Mouse (Mus musculus) liver, adult 2 months (tissue): Measurements from ENCODE around the gene Cabp1. TPM values are rescaled to one million over a fixed set of nuclear protein-coding genes. Genes with fewer than 3 reads are reported as not detected.
A peak's percentile ranks its signal among the peaks of the same experiment; 100 is the strongest.

ENCODE experiments used
- DNase-seq: peaks from one replicate; pipeline ENCODE4 v3.0.0-alpha.2; 2011; ENCODE audit warnings: low read depth, low spot score; ENCODE audit errors: extremely low read depth
- H3K27ac ChIP-seq: fragments of 200-500 bp; replicated peaks from 2 replicates; pipeline ENCODE4 v1.5.1; 2012; ENCODE audit warnings: low read depth, mild to moderate bottlenecking, control low read depth, inconsistent platforms, low read length; ENCODE audit not compliant: insufficient read depth
- H3K27me3 ChIP-seq: fragments of 200-500 bp; 2 replicates; pipeline ENCODE4 v1.6.1; 2012; ENCODE audit warnings: mild to moderate bottlenecking, moderate library complexity, low read length, inconsistent platforms; ENCODE audit not compliant: control insufficient read depth, insufficient read depth
- H3K36me3 ChIP-seq: fragments of 200-500 bp; 2 replicates; pipeline ENCODE4 v1.6.1; 2012; ENCODE audit warnings: low read length, inconsistent platforms; ENCODE audit not compliant: control insufficient read depth, insufficient read depth
- H3K4me1 ChIP-seq: fragments of 200-500 bp; 2 replicates; pipeline ENCODE4 v1.6.1; 2011; ENCODE audit warnings: low read length; ENCODE audit not compliant: control insufficient read depth, insufficient read depth
- H3K4me3 ChIP-seq: fragments of 200-500 bp; 2 replicates; pipeline ENCODE4 v1.5.1; 2011; ENCODE audit warnings: low read depth, mild to moderate bottlenecking, control low read depth, low read length, moderate library complexity; ENCODE audit not compliant: insufficient read depth
- H3K79me2 ChIP-seq: fragments of 200-500 bp; 2 replicates; pipeline ENCODE4 v1.6.1; 2012; ENCODE audit warnings: inconsistent platforms, mild to moderate bottlenecking, low read length, moderate library complexity; ENCODE audit not compliant: control insufficient read depth, insufficient read depth
- H3K9ac ChIP-seq: fragments of 200-500 bp; 2 replicates; pipeline ENCODE4 v1.6.1; 2012; ENCODE audit warnings: low read depth, mild to moderate bottlenecking, control low read depth, inconsistent platforms, low read length
- CTCF ChIP-seq: fragments of 200-500 bp; IDR thresholded peaks from 2 replicates; pipeline ENCODE4 v1.5.1; 2011; ENCODE audit warnings: low read depth, low read length, control low read depth
- POLR2A ChIP-seq: fragments of 200-500 bp; IDR thresholded peaks from 2 replicates; pipeline ENCODE4 v1.6.1; 2011; ENCODE audit warnings: low read length, control low read depth; ENCODE audit not compliant: insufficient read depth; ENCODE audit errors: extremely low read depth
- WGBS: fragments of 180-500 bp; shearing (Covaris S2); methylation state at CpG from one replicate; pipeline ENCODE4 v1.1.7; 2018; 5-methylcytosine and 5-hydroxymethylcytosine counted together
- polyA plus RNA-seq: library from polyadenylated mRNA; depleted of rRNA; stranded (reverse); fragments of >200 nt; gene quantifications from 2 replicates; pipeline ENCODE4 v1.2.3, GENCODE M21; 2012
- total RNA-seq: library from RNA; depleted of rRNA; stranded (reverse); fragments of >200 nt; gene quantifications from 2 replicates; pipeline ENCODE4 v1.2.3, GENCODE M21; 2014

Cabp1 gene
- total and polyA plus RNA-seq, 2 experiments = 0.07 to 0.09 TPM

GRCm38 (mm10) chr5:115235323-115235771, 41.2 kb upstream of the Cabp1 start:
- no peak for DNase-seq
- Histone ChIP-seq H3K36me3 (peaks cover 2% of the 10 kb centered on the region; the same call in 1 of the 2 replicates), H3K4me3 (peak overlapping the region; percentile 40), H3K27me3 (no peaks in the 10 kb centered on the region), H3K79me2 (no peaks in the 10 kb centered on the region), H3K4me1 (peaks cover 7% of the 10 kb centered on the region), H3K27ac (no peak overlapping the region), H3K9ac (peak overlapping the region; percentile 42)
- TF ChIP-seq CTCF (no peak), POLR2A (no peak)
- WGBS = 6% methylated on average over 45 of the region's 45 CpGs

- WGBS = 94% methylated on average over 6 of the region's 6 CpGs
- no peak overlapping the region for H3K27ac ChIP-seq
- H3K36me3 ChIP-seq = no peaks in the 10 kb centered on the region
- no peak overlapping the region for H3K4me3 ChIP-seq
- no peaks in the 10 kb centered on the region for H3K27me3 ChIP-seq
- no peak overlapping the region for H3K9ac ChIP-seq
- H3K4me1 ChIP-seq = peaks cover 7% of the 10 kb centered on the region
- TF ChIP-seq POLR2A = no peak
- TF ChIP-seq CTCF = no peak
- no peak for DNase-seq
- no peaks in the 10 kb centered on the region for H3K79me2 ChIP-seq
These were observed 40.3 kb upstream of the Cabp1 start for GRCm38 (mm10) chr5:115234519-115234918.

GRCm38 (mm10) chr5:115233031-115233780, 39.0 kb upstream of the Cabp1 start:
- Histone ChIP-seq H3K4me1 (peaks cover 2% of the 10 kb centered on the region), H3K36me3 (no peaks in the 10 kb centered on the region), H3K27ac (no peak overlapping the region), H3K79me2 (no peaks in the 10 kb centered on the region), H3K4me3 (no peak overlapping the region), H3K27me3 (no peaks in the 10 kb centered on the region), H3K9ac (no peak overlapping the region)
- no peak for TF ChIP-seq POLR2A
- no peak for TF ChIP-seq CTCF
- no peak for DNase-seq
- 88% methylated on average over 14 of the region's 14 CpGs for WGBS

- Histone ChIP-seq H3K4me3 (no peak overlapping the region), H3K27me3 (no peaks in the 10 kb centered on the region)
- 53% methylated on average over 6 of the region's 6 CpGs for WGBS
These were observed 38.3 kb upstream of the Cabp1 start for GRCm38 (mm10) chr5:115232516-115232915.

GRCm38 (mm10) chr5:115231552-115232120, 37.5 kb upstream of the Cabp1 start:
- Histone ChIP-seq H3K79me2 (no peaks in the 10 kb centered on the region), H3K4me1 (no peaks in the 10 kb centered on the region), H3K27me3 (no peaks in the 10 kb centered on the region), H3K36me3 (no peaks in the 10 kb centered on the region), H3K27ac (no peak overlapping the region), H3K4me3 (no peak overlapping the region), H3K9ac (no peak overlapping the region)
- 67% methylated on average over 16 of the region's 16 CpGs for WGBS
- TF ChIP-seq CTCF = no peak
- no peak for TF ChIP-seq POLR2A
- no peak for DNase-seq

More at GRCm38 (mm10) chr5:115232516-115232915, 38.3 kb upstream of the Cabp1 start:
- no peak overlapping the region for H3K9ac ChIP-seq
- H3K79me2 ChIP-seq = no peaks in the 10 kb centered on the region
- peaks cover 2% of the 10 kb centered on the region for H3K4me1 ChIP-seq
- H3K36me3 ChIP-seq = no peaks in the 10 kb centered on the region
- TF ChIP-seq POLR2A = no peak
- no peak for TF ChIP-seq CTCF
- no peak overlapping the region for H3K27ac ChIP-seq
- DNase-seq = no peak
